Mouse (Mus musculus) ovary, postnatal 14 days (tissue): ENCODE measurements around the gene Sgta.
A peak's percentile ranks its signal among the peaks of the same experiment; 100 is the strongest.

Experiments
- DNase-seq: peaks from one replicate; pipeline ENCODE4 v3.0.0; 2022; ENCODE audit warnings: low spot score

The Sgta gene

GRCm38 (mm10) chr10:81019687-81020086 is 40.3 kb downstream of the Sgta start:
- no peak for DNase-seq

GRCm38 (mm10) chr10:81018326-81018725 is 41.7 kb downstream of the Sgta start:
- DNase-seq, result no peak

GRCm38 (mm10) chr10:81016645-81017044 is 43.3 kb downstream of the Sgta start:
- DNase-seq, result peak; percentile 47

GRCm38 (mm10) chr10:81015666-81016065 is 44.3 kb downstream of the Sgta start:
- DNase-seq, result no peak

GRCm38 (mm10) chr10:81014393-81015384 is 45.3 kb downstream of the Sgta start, which contains the start of gene Gng7:
Gng7 (minus strand) TSS chr10:81014945.
- DNase-seq, result peak; percentile 95

- DNase-seq, result no peak
These were observed 49.1 kb downstream of the Sgta start for GRCm38 (mm10) chr10:81010851-81011250.

- no peak for DNase-seq
These were observed 52.7 kb downstream of the Sgta start for GRCm38 (mm10) chr10:81007240-81007639.

GRCm38 (mm10) chr10:81006005-81006677 is 53.8 kb downstream of the Sgta start:
- no peak for DNase-seq

- no peak for DNase-seq
These were observed 58.8 kb downstream of the Sgta start for GRCm38 (mm10) chr10:81001161-81001560.

- no peak for DNase-seq
These were observed 59.6 kb downstream of the Sgta start for GRCm38 (mm10) chr10:81000197-81001062.

GRCm38 (mm10) chr10:80999362-81000196 is 60.4 kb downstream of the Sgta start:
- peak; percentile 80 for DNase-seq

GRCm38 (mm10) chr10:80998778-80999177 is 61.2 kb downstream of the Sgta start:
- no peak for DNase-seq

- DNase-seq, result no peak
These were observed 62.0 kb downstream of the Sgta start for GRCm38 (mm10) chr10:80998021-80998420.

GRCm38 (mm10) chr10:80997332-80997731 is 62.6 kb downstream of the Sgta start:
- no peak for DNase-seq

- DNase-seq, result no peak
These were observed 63.5 kb downstream of the Sgta start for GRCm38 (mm10) chr10:80996501-80996900.

GRCm38 (mm10) chr10:80995091-80995632 is 64.8 kb downstream of the Sgta start:
- peak; percentile 82 for DNase-seq

- no peak for DNase-seq
These were observed 65.4 kb downstream of the Sgta start for GRCm38 (mm10) chr10:80994621-80995020.
